10 mouse cellular contexts compared by ENCODE assay signal in the genomic region with DNA sequence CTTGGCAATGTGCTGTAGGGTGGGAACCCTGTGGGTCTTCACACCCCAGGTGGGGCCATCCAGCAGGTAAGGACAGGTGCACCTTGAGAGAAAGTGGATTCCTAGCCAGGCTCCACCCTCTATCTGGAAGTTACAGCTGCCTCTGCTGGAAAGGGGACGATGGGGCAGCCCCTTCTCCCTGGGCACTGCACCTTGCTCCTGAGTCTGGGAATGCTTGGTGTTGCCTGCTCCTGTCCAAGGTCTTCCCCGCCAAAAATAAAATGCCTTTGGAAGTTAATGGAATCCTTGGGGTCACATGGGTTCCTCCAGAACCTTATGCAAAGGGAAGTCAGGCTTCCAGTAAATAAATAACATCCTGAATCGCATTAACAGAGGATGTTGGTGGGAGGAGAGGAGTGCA. TPM values are rescaled to one million over a fixed set of nuclear protein-coding genes. Genes with fewer than 3 reads are reported as not detected.
DNase-seq lines count a peak whose midpoint lies in the region; ATAC-seq and TF ChIP-seq lines count a peak whose summit lies in the region.
"Had no signal": no experiment of that assay in that cellular context is flagged by ENCODE, and none has a peak within 500 bp of the region (broad histone marks: within the 10 kb centered on the region; RNA-seq: fewer than 3 reads in every experiment).

No protein-coding gene starts in this region.

- no peak for TF ChIP-seq POLR2A in small intestine, adult 2 months (IDR thresholded peaks at IDR 0.05; ENCODE audit: low read depth, low read length)

- no peak for DNase-seq in forebrain, embryonic 14.5 days (ENCODE audit: low spot score)
- DNase-seq in midbrain, embryonic 10.5 days (ENCODE audit: low spot score): no peak
- DNase-seq in frontal cortex, postnatal 36 days (ENCODE audit: low spot score in 2 of 2): no peak
- DNase-seq: liver, embryonic 13.5 days had no signal

- no peak for ATAC-seq in forebrain, embryonic 14.5 days
- ATAC-seq in forebrain, embryonic 12.5 days (ENCODE audit: low FRiP score): no peak
- no peak for ATAC-seq in midbrain, embryonic 12.5 days (ENCODE audit: low FRiP score, low read depth)
- peak; percentile 66 for ATAC-seq in kidney, embryonic 16.5 days (ENCODE audit: low FRiP score, low TSS enrichment)
- no peak for ATAC-seq in erythroid progenitor cell, adult 5-6 weeks (replicated peaks; ENCODE audit: low FRiP score, poor library complexity, severe bottlenecking)

- peak overlapping the region; percentile 53 for H3K4me3 ChIP-seq in forebrain, embryonic 14.5 days (ENCODE audit: low read depth, low read length)
- H3K4me3 ChIP-seq in forebrain, embryonic 12.5 days (replicated peaks): no peak overlapping the region
- H3K4me3 ChIP-seq in midbrain, embryonic 12.5 days: no peak overlapping the region
- H3K4me3 ChIP-seq in midbrain, embryonic 10.5 days: no peak overlapping the region; the same call in 1 of the 2 replicates
- H3K4me3 ChIP-seq in kidney, embryonic 16.5 days (ENCODE audit: low read length): no peak overlapping the region
- H3K4me3 ChIP-seq in small intestine, adult 2 months (ENCODE audit: low read depth, low read length): peak overlapping the region; percentile 86
- H3K4me3 ChIP-seq: erythroblast, embryonic 14.5 days had no signal

- peak overlapping the region; percentile 68; the same call in 1 of the 2 replicates for H3K9ac ChIP-seq in forebrain, embryonic 14.5 days (ENCODE audit: low read length)
- no peak overlapping the region for H3K9ac ChIP-seq in forebrain, embryonic 12.5 days
- H3K9ac ChIP-seq in midbrain, embryonic 12.5 days (replicated peaks): no peak overlapping the region
- no peak overlapping the region for H3K9ac ChIP-seq in kidney, embryonic 16.5 days (replicated peaks; ENCODE audit: low read length)
- H3K9ac ChIP-seq: liver, embryonic 13.5 days had no signal

- no peaks in the 10 kb centered on the region for H3K9me3 ChIP-seq in forebrain, embryonic 14.5 days (replicated peaks; ENCODE audit: control insufficient read depth, low read length)
- H3K9me3 ChIP-seq in forebrain, embryonic 12.5 days: no peaks in the 10 kb centered on the region
- no peaks in the 10 kb centered on the region for H3K9me3 ChIP-seq in midbrain, embryonic 12.5 days
- H3K9me3 ChIP-seq in midbrain, embryonic 10.5 days (replicated peaks): no peaks in the 10 kb centered on the region
- no peaks in the 10 kb centered on the region for H3K9me3 ChIP-seq in kidney, embryonic 16.5 days (ENCODE audit: low read length)
- H3K9me3 ChIP-seq: liver, embryonic 13.5 days had no signal

- no peak overlapping the region for H3K27ac ChIP-seq in forebrain, embryonic 14.5 days (ENCODE audit: low read depth, low read length)
- no peak overlapping the region for H3K27ac ChIP-seq in forebrain, embryonic 12.5 days
- H3K27ac ChIP-seq in midbrain, embryonic 12.5 days (replicated peaks): no peak overlapping the region
- H3K27ac ChIP-seq in midbrain, embryonic 10.5 days (replicated peaks): no peak overlapping the region
- no peak overlapping the region for H3K27ac ChIP-seq in kidney, embryonic 16.5 days (ENCODE audit: low read length)
- H3K27ac ChIP-seq in small intestine, adult 2 months (ENCODE audit: insufficient read depth, low read depth, low read length): 0 out of 2 replicates have a peak overlapping the region, but pooled peaks have one; percentile 12
- H3K27ac ChIP-seq: liver, embryonic 13.5 days had no signal

- H3K4me1 ChIP-seq in forebrain, embryonic 14.5 days (ENCODE audit: control insufficient read depth, insufficient read depth, low read length): no peaks in the 10 kb centered on the region; the same call in 1 of the 2 replicates
- H3K4me1 ChIP-seq in forebrain, embryonic 12.5 days: peaks cover 4% of the 10 kb centered on the region; the same call in 1 of the 2 replicates
- 0 out of 2 replicates have a peak, but pooled peaks cover 4% of the 10 kb centered on the region for H3K4me1 ChIP-seq in midbrain, embryonic 12.5 days
- H3K4me1 ChIP-seq in midbrain, embryonic 10.5 days: peaks cover 15% of the 10 kb centered on the region
- peaks cover 19% of the 10 kb centered on the region for H3K4me1 ChIP-seq in kidney, embryonic 16.5 days (ENCODE audit: insufficient read depth, low read length)
- H3K4me1 ChIP-seq in small intestine, adult 2 months (ENCODE audit: control insufficient read depth, insufficient read depth, insufficient read length, low read length): peaks cover 11% of the 10 kb centered on the region; the same call in 1 of the 2 replicates

- peak overlapping the region; percentile 79 for H3K4me2 ChIP-seq in forebrain, embryonic 14.5 days (ENCODE audit: low read length)
- H3K4me2 ChIP-seq in forebrain, embryonic 12.5 days: no peak overlapping the region
- H3K4me2 ChIP-seq in midbrain, embryonic 12.5 days (replicated peaks): 0 out of 2 replicates have a peak overlapping the region, but pooled peaks have one; percentile 85
- 0 out of 2 replicates have a peak overlapping the region, but pooled peaks have one; percentile 100 for H3K4me2 ChIP-seq in kidney, embryonic 16.5 days (replicated peaks; ENCODE audit: low read depth, low read length)

- WGBS in forebrain, embryonic 14.5 days: 56% methylated on average over 3 of the region's 3 CpGs
- WGBS in forebrain, embryonic 12.5 days: 70% methylated on average over 3 of the region's 3 CpGs
- WGBS in midbrain, embryonic 12.5 days: 72% methylated on average over 3 of the region's 3 CpGs
- 70% methylated on average over 3 of the region's 3 CpGs for WGBS in midbrain, embryonic 10.5 days
- WGBS in kidney, embryonic 16.5 days: 38% methylated on average over 3 of the region's 3 CpGs
- WGBS in small intestine, adult 2 months: 22% methylated on average over 3 of the region's 3 CpGs

- H3K36me3 ChIP-seq in forebrain, embryonic 14.5 days (ENCODE audit: control insufficient read depth, insufficient read depth, low read length): no peaks in the 10 kb centered on the region
- no peaks in the 10 kb centered on the region for H3K36me3 ChIP-seq in forebrain, embryonic 12.5 days (replicated peaks)
- no peaks in the 10 kb centered on the region for H3K36me3 ChIP-seq in midbrain, embryonic 12.5 days
- no peaks in the 10 kb centered on the region for H3K36me3 ChIP-seq in midbrain, embryonic 10.5 days
- no peaks in the 10 kb centered on the region for H3K36me3 ChIP-seq in kidney, embryonic 16.5 days (ENCODE audit: insufficient read depth, low read length)
- no peaks in the 10 kb centered on the region for H3K36me3 ChIP-seq in small intestine, adult 2 months (ENCODE audit: control insufficient read depth, insufficient read depth, low read length)
- H3K36me3 ChIP-seq: liver, embryonic 13.5 days had no signal

- H3K27me3 ChIP-seq in forebrain, embryonic 14.5 days (replicated peaks; ENCODE audit: control insufficient read depth, insufficient read depth, low read length): no peaks in the 10 kb centered on the region
- H3K27me3 ChIP-seq in forebrain, embryonic 12.5 days: peaks cover 36% of the 10 kb centered on the region
- H3K27me3 ChIP-seq in midbrain, embryonic 12.5 days: peaks cover 33% of the 10 kb centered on the region
- H3K27me3 ChIP-seq in midbrain, embryonic 10.5 days (ENCODE audit: low read depth, poor library complexity, severe bottlenecking): peaks cover 51% of the 10 kb centered on the region
- peaks cover 24% of the 10 kb centered on the region for H3K27me3 ChIP-seq in kidney, embryonic 16.5 days (ENCODE audit: insufficient read depth, low read length)
- no peaks in the 10 kb centered on the region for H3K27me3 ChIP-seq in small intestine, adult 2 months (ENCODE audit: control insufficient read depth, insufficient read depth, low read length)

- no peak for TF ChIP-seq CTCF in small intestine, adult 2 months (IDR thresholded peaks at IDR 0.05; ENCODE audit: extremely low read depth, insufficient read length, insufficient replicate concordance, low read depth, low read length)

RNA-seq across cellular contexts. Expression of a gene that starts 1.3 kb away (rescaled TPM):
- polyA plus RNA-seq in forebrain, embryonic 14.5 days (2014; fragmentation: Nextera tagmentation; extraction: Ambion mirVana): 9.3 and 13.6 TPM in 2 replicates
- 2.4 and 2.8 TPM in 2 replicates for polyA plus RNA-seq in forebrain, embryonic 12.5 days (2016; fragmentation: Nextera tagmentation; extraction: Ambion mirVana)
- 3.6 and 4.0 TPM in 2 replicates for polyA plus RNA-seq in midbrain, embryonic 12.5 days (2016; fragmentation: Nextera tagmentation; extraction: Ambion mirVana)
- polyA plus RNA-seq in midbrain, embryonic 10.5 days (2016; fragmentation: Nextera tagmentation; extraction: Ambion mirVana): 0.54 and 0.66 TPM in 2 replicates
- polyA plus RNA-seq in kidney, embryonic 16.5 days (2015; fragmentation: Nextera tagmentation; extraction: Ambion mirVana): 7.0 and 7.9 TPM in 2 replicates
- polyA plus RNA-seq in small intestine, adult 2 months (2012; rRNA removed): 4.4 and 23.4 TPM in 2 replicates
- total RNA-seq in erythroid progenitor cell, adult 5-6 weeks (2015; ENCODE audit: low replicate concordance): not detected in 2 replicates
- not detected in 2 replicates for total RNA-seq in erythroid progenitor cell, adult 5-6 weeks (2017; ENCODE audit: low replicate concordance)
- polyA plus RNA-seq: erythroblast, embryonic 14.5 days had no signal

Comparison
In these comparisons a context has a peak if more than half of its experiments do, and no peak if none do; other contexts are left out.
1. H3K4me3 ChIP-seq: peak in forebrain, embryonic 14.5 days (single experiment) and small intestine, adult 2 months (single experiment); none in forebrain, embryonic 12.5 days (single experiment), midbrain, embryonic 12.5 days (single experiment), midbrain, embryonic 10.5 days (single experiment) and kidney, embryonic 16.5 days (single experiment).